Comparison of ENCODE assay signal across 10 mouse cellular contexts in genomic region chr5:63872176-63872932, GRCm38 (mm10).
DNase-seq lines count a peak whose midpoint lies in the region; ATAC-seq and TF ChIP-seq lines count a peak whose summit lies in the region.
"Had no signal": no experiment of that assay in that cellular context is flagged by ENCODE, and none has a peak within 500 bp of the region (broad histone marks: within the 10 kb centered on the region; RNA-seq: fewer than 3 reads in every experiment).

No protein-coding gene starts in this region.

- peak overlapping the region; percentile 37 for H3K27ac ChIP-seq in kidney, embryonic 15.5 days
- H3K27ac ChIP-seq in embryonic facial prominence, embryonic 11.5 days (replicated peaks; ENCODE audit: low read depth, low read length) = no peak overlapping the region
- H3K27ac ChIP-seq in layer of hippocampus, adult 2 months = peak overlapping the region; percentile 49
- H3K27ac ChIP-seq in neural tube, embryonic 15.5 days (replicated peaks) = 0 out of 2 replicates have a peak overlapping the region, but pooled peaks have one; percentile 8
- H3K27ac ChIP-seq in liver, embryonic 11.5 days (ENCODE audit: low read depth, low read length) = no peak overlapping the region
- H3K27ac ChIP-seq: liver, embryonic 12.5 days had no signal

- no peaks in the 10 kb centered on the region for H3K36me3 ChIP-seq in kidney, embryonic 15.5 days
- H3K36me3 ChIP-seq in embryonic facial prominence, embryonic 11.5 days (replicated peaks; ENCODE audit: control insufficient read depth, insufficient read depth, low read depth, low read length) = no peaks in the 10 kb centered on the region
- H3K36me3 ChIP-seq in neural tube, embryonic 15.5 days = no peaks in the 10 kb centered on the region
- no peaks in the 10 kb centered on the region for H3K36me3 ChIP-seq in liver, embryonic 11.5 days (ENCODE audit: control insufficient read depth, insufficient read depth, low read length)
- H3K36me3 ChIP-seq: liver, embryonic 12.5 days had no signal

- H3K4me2 ChIP-seq in kidney, embryonic 15.5 days = no peak overlapping the region
- H3K4me2 ChIP-seq in embryonic facial prominence, embryonic 11.5 days (ENCODE audit: low read depth, low read length) = no peak overlapping the region
- H3K4me2 ChIP-seq in neural tube, embryonic 15.5 days = no peak overlapping the region; the same call in none of the 2 replicates
- no peak overlapping the region for H3K4me2 ChIP-seq in liver, embryonic 11.5 days
- H3K4me2 ChIP-seq: liver, embryonic 12.5 days had no signal

- DNase-seq in kidney, adult 18-20 months = no peak
- peak; percentile 45 for DNase-seq in embryonic facial prominence, embryonic 11.5 days (ENCODE audit: low spot score)
- peak in 1 of 2 experiments; percentile 22 for DNase-seq in layer of hippocampus, adult 2 months (ENCODE audit: low spot score in 2 of 2)
- DNase-seq in MN1 (ENCODE audit: low spot score) = no peak
- no peak for DNase-seq in liver, embryonic 11.5 days (ENCODE audit: low spot score)
- no peak for DNase-seq in gastrocnemius, postnatal 25 days
- DNase-seq: B cell, adult 2 months had no signal

- no peak overlapping the region for H3K4me3 ChIP-seq in kidney, embryonic 15.5 days (replicated peaks)
- H3K4me3 ChIP-seq in embryonic facial prominence, embryonic 11.5 days (ENCODE audit: low read depth, low read length) = no peak overlapping the region
- H3K4me3 ChIP-seq in layer of hippocampus, adult 2 months = peak overlapping the region; percentile 15; the same call in 1 of the 2 replicates
- no peak overlapping the region for H3K4me3 ChIP-seq in neural tube, embryonic 15.5 days (replicated peaks)
- no peak overlapping the region for H3K4me3 ChIP-seq in liver, embryonic 11.5 days (ENCODE audit: low read depth, low read length)
- H3K4me3 ChIP-seq: liver, embryonic 12.5 days had no signal

- no peak overlapping the region for H3K9ac ChIP-seq in kidney, embryonic 15.5 days
- no peak overlapping the region for H3K9ac ChIP-seq in embryonic facial prominence, embryonic 11.5 days (replicated peaks; ENCODE audit: low read length)
- H3K9ac ChIP-seq in neural tube, embryonic 15.5 days (replicated peaks) = no peak overlapping the region
- H3K9ac ChIP-seq in liver, embryonic 11.5 days (ENCODE audit: low read depth, low read length) = no peak overlapping the region
- H3K9ac ChIP-seq: liver, embryonic 12.5 days had no signal

- no peak for ATAC-seq in kidney, embryonic 15.5 days (replicated peaks; ENCODE audit: low FRiP score)
- no peak for ATAC-seq in embryonic facial prominence, embryonic 11.5 days (replicated peaks; ENCODE audit: insufficient number of reproducible peaks, low FRiP score, low TSS enrichment, low read depth)
- peak; percentile 69 for ATAC-seq in neural tube, embryonic 15.5 days (ENCODE audit: low FRiP score)
- no peak for ATAC-seq in liver, embryonic 11.5 days (replicated peaks; ENCODE audit: low FRiP score)
- ATAC-seq: liver, embryonic 12.5 days had no signal

- H3K9me3 ChIP-seq in kidney, embryonic 15.5 days (replicated peaks) = no peaks in the 10 kb centered on the region
- H3K9me3 ChIP-seq in embryonic facial prominence, embryonic 11.5 days (replicated peaks; ENCODE audit: control insufficient read depth, low read length) = no peaks in the 10 kb centered on the region
- H3K9me3 ChIP-seq in neural tube, embryonic 15.5 days (replicated peaks) = no peaks in the 10 kb centered on the region
- H3K9me3 ChIP-seq in liver, embryonic 11.5 days (ENCODE audit: control insufficient read depth, low read length) = no peaks in the 10 kb centered on the region
- H3K9me3 ChIP-seq: liver, embryonic 12.5 days had no signal

- H3K4me1 ChIP-seq in kidney, embryonic 15.5 days = peaks cover 34% of the 10 kb centered on the region
- no peaks in the 10 kb centered on the region for H3K4me1 ChIP-seq in embryonic facial prominence, embryonic 11.5 days (ENCODE audit: control insufficient read depth, insufficient read depth, low read length)
- H3K4me1 ChIP-seq in neural tube, embryonic 15.5 days = 0 out of 2 replicates have a peak, but pooled peaks cover 8% of the 10 kb centered on the region
- H3K4me1 ChIP-seq in liver, embryonic 11.5 days (replicated peaks; ENCODE audit: control insufficient read depth, insufficient read depth, low read length) = no peaks in the 10 kb centered on the region; the same call in 1 of the 2 replicates
- H3K4me1 ChIP-seq: liver, embryonic 12.5 days had no signal

- H3K27me3 ChIP-seq in kidney, embryonic 15.5 days = no peaks in the 10 kb centered on the region
- no peaks in the 10 kb centered on the region for H3K27me3 ChIP-seq in embryonic facial prominence, embryonic 11.5 days (ENCODE audit: control insufficient read depth, insufficient read depth, low read length)
- H3K27me3 ChIP-seq in neural tube, embryonic 15.5 days (replicated peaks) = no peaks in the 10 kb centered on the region
- no peaks in the 10 kb centered on the region for H3K27me3 ChIP-seq in liver, embryonic 11.5 days (replicated peaks; ENCODE audit: control insufficient read depth, insufficient read depth, low read length)
- H3K27me3 ChIP-seq: liver, embryonic 12.5 days had no signal

- 69% methylated on average over 17 of the region's 17 CpGs for WGBS in kidney, embryonic 15.5 days
- WGBS in embryonic facial prominence, embryonic 11.5 days = 46% methylated on average over 17 of the region's 17 CpGs
- 32% methylated on average over 17 of the region's 17 CpGs for WGBS in neural tube, embryonic 15.5 days
- WGBS in liver, embryonic 11.5 days = 70% methylated on average over 17 of the region's 17 CpGs

- TF ChIP-seq CTCF in layer of hippocampus, adult 2 months (conservative IDR thresholded peaks at IDR 0.05) = no peak

Comparison
In these comparisons a context has a peak if more than half of its experiments do, and no peak if none do; other contexts are left out.
1. H3K27ac ChIP-seq: peak in kidney, embryonic 15.5 days (single experiment), layer of hippocampus, adult 2 months (single experiment) and neural tube, embryonic 15.5 days (single experiment); none in embryonic facial prominence, embryonic 11.5 days (single experiment) and liver, embryonic 11.5 days (single experiment).